Mouse (Mus musculus): ENCODE results near the gene Pnkd.
"Not testable (repeated sequence)": the region's sequence is repeated elsewhere in the genome, so short reads cannot be mapped to it uniquely, and the experiment has no call there.

Gene Pnkd

GRCm38 (mm10) chr1:74297269-74297668 is 12.5 kb downstream of the Pnkd start:
- peak; percentile 73 for DNase-seq (ENCODE audit: low spot score)

GRCm38 (mm10) chr1:74298157-74298750 is 13.5 kb downstream of the Pnkd start:
- DNase-seq (ENCODE audit: low spot score), result no peak

- DNase-seq (ENCODE audit: low spot score), result peak; percentile 69
Measured at GRCm38 (mm10) chr1:74298996-74299395, 14.3 kb downstream of the Pnkd start.

GRCm38 (mm10) chr1:74300347-74301110 is 15.8 kb downstream of the Pnkd start:
- DNase-seq (ENCODE audit: low spot score), result no peak

- no peak for DNase-seq (ENCODE audit: low spot score)
Measured at GRCm38 (mm10) chr1:74302229-74302628, 17.5 kb downstream of the Pnkd start.

GRCm38 (mm10) chr1:74302835-74303234 is 18.1 kb downstream of the Pnkd start:
- no peak for DNase-seq (ENCODE audit: low spot score)

- DNase-seq (ENCODE audit: low spot score), result peak; percentile 84
Measured at GRCm38 (mm10) chr1:74303509-74304338, 19.0 kb downstream of the Pnkd start.

GRCm38 (mm10) chr1:74304339-74304790 is 19.6 kb downstream of the Pnkd start:
- DNase-seq (ENCODE audit: low spot score), result no peak

- DNase-seq (ENCODE audit: low spot score), result no peak
Measured at GRCm38 (mm10) chr1:74304946-74305345, 20.2 kb downstream of the Pnkd start.

GRCm38 (mm10) chr1:74305522-74305921 is 20.8 kb downstream of the Pnkd start, which contains the start of gene Tmbim1:
Gene Tmbim1, minus strand, starts transcription at chr1:74305622.
- no peak for DNase-seq (ENCODE audit: low spot score)

- no peak for DNase-seq (ENCODE audit: low spot score)
Measured at GRCm38 (mm10) chr1:74307146-74307545, 22.4 kb downstream of the Pnkd start.

GRCm38 (mm10) chr1:74308001-74308964 is 23.6 kb downstream of the Pnkd start:
- DNase-seq (ENCODE audit: low spot score), result no peak

GRCm38 (mm10) chr1:74309767-74310166 is 25.0 kb downstream of the Pnkd start:
- DNase-seq (ENCODE audit: low spot score), result no peak

- DNase-seq (ENCODE audit: low spot score), result peak; percentile 87
Measured at GRCm38 (mm10) chr1:74313049-74313692, 28.4 kb downstream of the Pnkd start.

- DNase-seq (ENCODE audit: low spot score), result no peak
Measured at GRCm38 (mm10) chr1:74314796-74315195, 30.1 kb downstream of the Pnkd start.

- no peak for DNase-seq (ENCODE audit: low spot score)
Measured at GRCm38 (mm10) chr1:74316114-74316827, 31.5 kb downstream of the Pnkd start.

- no peak for DNase-seq (ENCODE audit: low spot score)
Measured at GRCm38 (mm10) chr1:74318711-74319110, 34.0 kb downstream of the Pnkd start.

- DNase-seq (ENCODE audit: low spot score), result no peak
Measured at GRCm38 (mm10) chr1:74321396-74321795, 36.7 kb downstream of the Pnkd start.

- not testable (repeated sequence) for DNase-seq (ENCODE audit: low spot score)
Measured at GRCm38 (mm10) chr1:74326916-74327315, 42.2 kb downstream of the Pnkd start.

- DNase-seq (ENCODE audit: low spot score), result peak; percentile 17
Measured at GRCm38 (mm10) chr1:74329899-74330431, 45.2 kb downstream of the Pnkd start.
